Mouse (Mus musculus) mesoderm, embryonic 11.5 days (tissue): ENCODE measurements at regions not wholly inside any gene's neighbourhood (a gene's known extent, or its start where the extent isn't known, plus 50 kb on each side); places are given as distances from the start of the nearest gene placed in this dataset.
"Not testable (repeated sequence)": the region's sequence is repeated elsewhere in the genome, so short reads cannot be mapped to it uniquely, and the experiment has no call there.

Experiments
- DNase-seq: peaks from one replicate; pipeline ENCODE4 v3.0.0-alpha.2; 2012; ENCODE audit warnings: low read depth, low spot score

DNA sequence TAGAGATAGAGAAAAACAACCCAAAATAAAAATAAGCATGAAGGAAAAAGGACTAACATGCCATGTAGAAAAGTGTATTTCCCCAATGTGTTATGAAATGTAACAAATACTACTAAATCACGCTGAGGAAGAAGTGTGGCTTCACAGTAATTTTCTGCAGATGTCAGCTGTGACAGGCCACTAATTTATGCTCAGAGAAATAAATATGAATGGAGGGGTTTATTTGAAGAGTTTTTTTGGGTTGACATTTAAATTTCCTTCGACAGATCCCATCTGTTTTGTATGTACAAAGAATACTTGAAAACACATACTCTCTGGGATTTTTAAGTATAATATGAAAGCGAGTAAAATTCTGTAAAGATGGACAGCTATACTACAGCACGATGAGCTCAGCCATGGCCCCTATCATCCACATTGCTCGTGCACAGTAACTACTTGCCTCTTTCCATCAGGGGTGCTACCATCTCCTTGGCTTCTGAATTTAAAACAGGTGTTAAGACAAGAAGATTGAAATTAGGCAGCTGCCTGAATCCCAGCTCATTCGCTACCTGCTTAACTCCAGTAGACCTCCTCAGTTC, 605.1 kb downstream of the Gm4340 start:
- peak; percentile 2 for DNase-seq

DNA sequence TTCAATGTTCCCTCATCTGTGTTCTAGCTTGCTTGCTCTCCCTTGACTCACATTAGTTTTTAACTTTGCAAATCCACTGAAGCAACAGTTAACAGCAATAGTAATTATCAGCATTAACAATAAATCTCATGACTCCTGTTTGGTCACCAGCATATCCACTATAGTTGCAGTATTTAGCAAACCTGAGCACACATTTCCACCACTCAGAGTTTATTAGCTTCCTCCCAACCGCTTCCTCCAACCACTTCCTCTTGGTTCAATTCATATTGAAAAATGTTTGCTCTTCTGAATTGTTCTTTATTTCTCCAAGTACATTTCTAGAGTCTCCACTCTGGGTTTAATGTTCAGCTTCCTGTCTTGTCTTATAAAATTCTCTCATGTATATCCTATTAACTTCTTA, 611.0 kb downstream of the Gm4340 start:
- no peak for DNase-seq

DNA sequence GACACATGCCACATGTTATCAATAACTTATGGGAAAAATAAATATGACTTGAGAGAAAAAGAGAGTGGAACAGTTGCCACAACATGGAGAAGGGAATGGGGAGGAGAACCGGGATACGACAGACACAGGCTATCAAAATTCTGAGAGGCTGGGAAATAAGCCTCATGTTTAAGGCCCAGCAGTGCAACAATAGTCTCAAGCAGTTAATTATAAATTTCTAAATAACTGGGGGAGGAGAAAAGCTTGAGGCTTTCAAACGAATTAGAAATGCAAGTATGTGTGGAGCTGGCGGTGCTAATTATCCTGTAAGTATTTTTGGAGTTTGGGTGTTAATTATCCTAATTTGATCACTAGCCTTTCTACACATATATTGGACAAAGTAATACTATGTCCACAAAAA, 624.4 kb downstream of the Gm4340 start:
- no peak for DNase-seq

DNA sequence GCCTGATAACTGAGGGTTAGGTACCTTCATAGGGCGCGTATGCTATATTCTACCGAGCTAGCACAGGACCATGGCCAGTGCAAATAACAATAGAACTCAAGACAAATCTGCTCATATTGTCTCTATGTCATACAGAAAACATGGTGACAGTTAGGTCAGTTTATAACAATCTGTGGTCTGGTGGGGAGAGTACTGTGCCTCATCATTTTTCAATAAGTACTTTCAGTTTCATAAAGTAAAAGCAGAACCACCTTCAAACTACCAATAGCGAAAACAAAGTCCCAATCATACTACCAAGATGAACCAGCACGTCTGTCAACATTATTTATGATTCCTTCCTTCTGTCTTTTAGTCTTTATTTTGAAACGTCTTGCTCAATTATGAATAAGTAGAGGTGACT, 658.0 kb downstream of the Gm4340 start:
- no peak for DNase-seq

DNA sequence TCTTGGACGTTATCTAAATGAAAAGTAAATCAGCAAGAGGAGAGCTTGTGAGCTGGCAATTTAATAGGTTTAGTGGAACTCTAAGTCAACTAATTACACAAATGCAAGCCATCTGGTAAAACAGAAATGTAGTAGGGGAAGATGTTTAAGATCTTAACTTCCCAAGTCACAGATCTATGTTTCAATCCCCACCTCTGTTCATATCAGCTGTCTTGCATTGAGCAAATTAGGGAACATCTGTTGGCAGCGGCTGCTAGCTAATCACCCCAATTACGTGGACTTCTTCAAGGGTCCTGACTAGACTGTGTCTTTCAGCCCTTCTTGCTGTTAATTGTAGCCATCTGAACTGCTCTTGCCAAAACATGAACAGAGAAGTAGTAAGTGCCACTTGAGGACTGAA, 659.3 kb downstream of the Gm4340 start:
- DNase-seq: no peak

DNA sequence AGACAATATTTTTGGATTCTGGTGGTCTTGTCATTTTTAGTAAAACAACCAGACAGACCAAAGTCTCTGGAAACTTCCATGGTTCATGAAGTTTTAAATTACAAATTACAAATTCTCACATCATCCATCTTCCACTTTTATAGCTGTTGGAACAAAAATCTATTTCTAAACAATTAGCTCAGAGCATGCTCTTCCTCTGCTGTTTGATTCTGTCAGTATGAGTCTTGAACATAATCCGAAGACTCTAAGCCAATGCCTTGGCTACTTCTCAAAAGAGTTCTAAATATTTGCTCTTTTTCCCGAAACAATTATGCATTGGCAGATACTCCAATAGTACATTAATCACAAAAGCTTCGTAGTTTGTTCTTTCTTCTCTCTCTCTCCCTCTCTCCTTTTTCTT, 684.4 kb downstream of the Gm4340 start:
- no peak for DNase-seq

DNA sequence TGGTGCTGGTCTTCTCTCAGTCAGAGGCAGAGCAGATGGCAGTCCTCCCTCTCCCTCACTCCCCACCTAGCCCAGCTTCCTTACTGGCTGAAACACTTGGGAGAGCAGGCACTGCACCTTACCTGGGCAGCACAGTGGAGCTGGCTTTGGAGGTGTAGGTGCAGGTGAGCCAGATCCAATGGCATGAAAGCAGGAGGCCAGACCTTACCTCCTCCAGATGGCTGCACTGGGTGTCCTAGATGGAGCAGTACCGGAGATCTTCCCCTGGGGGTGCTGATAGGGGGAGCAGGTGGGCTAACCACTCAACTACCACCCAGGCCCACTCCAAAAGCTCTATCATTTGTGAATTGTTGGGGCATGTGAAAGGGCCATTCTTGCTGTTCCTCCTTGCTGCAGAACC, 660.0 kb downstream of the Tmtc2 start:
- DNase-seq: no peak

DNA sequence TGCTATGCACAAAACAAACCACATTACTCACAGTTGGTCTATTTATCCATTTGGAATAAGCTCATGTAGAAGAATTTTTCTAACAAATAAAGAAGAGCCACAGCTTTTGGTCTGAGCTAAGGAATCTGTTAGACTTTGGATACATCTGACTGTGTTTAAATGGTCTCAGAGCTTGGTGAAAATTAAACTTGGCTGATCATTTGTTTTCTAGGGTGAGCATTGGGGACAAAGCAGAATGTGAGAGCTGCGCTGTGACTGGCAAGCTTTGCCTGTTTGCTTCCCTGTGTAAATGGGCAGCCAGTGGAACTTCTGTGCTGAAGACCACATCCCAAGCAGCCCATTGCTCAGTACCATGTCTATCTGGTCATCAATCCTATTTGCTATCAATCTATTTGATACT, 658.7 kb downstream of the Tmtc2 start:
- DNase-seq: no peak

DNA sequence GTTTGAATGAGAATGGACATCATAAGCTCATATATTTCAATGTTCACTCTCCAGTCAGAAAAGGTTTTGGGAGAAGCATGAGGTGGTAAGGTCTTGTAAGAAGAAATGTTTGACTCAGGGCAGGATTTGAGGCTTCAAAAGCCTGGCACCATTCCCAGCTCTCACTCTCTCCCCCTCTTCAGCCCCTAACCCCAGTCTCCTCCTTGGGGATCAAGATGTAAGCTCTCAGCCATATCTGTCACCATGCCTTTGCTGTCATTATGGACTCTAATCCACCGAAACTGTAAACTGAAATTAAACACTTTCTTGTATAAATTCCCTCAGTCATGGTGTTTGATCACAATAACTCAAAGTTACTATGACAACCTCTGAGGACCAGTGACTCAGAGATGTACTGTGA, 637.6 kb downstream of the Tmtc2 start:
- DNase-seq: no peak

DNA sequence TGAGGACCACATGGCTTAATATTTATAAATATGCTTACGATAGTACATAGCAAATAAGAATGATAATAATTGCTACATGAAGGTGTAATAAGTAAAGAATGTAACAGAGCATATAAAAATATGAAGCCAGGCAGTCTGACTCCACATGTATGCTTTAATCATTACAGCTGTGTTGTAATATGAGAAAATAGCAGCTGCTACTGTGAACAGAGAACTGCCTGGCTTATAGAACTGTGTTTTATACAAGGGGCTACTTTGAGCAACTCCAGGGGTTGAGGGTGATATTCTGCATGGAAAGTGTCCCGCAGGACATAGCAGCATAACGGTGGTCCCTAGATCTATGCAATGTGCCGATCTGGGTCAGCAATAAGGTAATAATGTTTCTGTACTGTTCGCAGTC, 627.9 kb downstream of the Tmtc2 start:
- DNase-seq: no peak

DNA sequence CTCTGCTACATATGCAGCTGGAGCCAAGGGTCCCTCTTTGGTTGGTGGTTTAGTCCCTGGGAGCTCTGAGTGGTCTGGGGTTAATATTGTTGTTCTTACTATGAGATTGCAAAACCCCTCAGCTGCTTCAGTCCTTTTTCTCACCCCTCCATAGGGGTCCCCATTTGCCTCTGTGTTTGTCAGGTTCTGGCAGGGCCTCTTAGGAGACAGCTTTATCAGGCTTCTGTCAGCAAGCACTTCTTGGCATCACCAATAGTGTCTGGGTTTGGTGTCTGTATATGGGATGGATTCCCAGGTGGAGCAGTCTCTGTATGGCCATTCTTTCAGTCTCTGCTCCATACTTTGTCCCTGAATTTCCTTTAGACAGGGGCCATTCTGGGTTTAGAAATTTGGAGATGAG, 625.4 kb downstream of the Tmtc2 start:
- DNase-seq: not testable (repeated sequence)

DNA sequence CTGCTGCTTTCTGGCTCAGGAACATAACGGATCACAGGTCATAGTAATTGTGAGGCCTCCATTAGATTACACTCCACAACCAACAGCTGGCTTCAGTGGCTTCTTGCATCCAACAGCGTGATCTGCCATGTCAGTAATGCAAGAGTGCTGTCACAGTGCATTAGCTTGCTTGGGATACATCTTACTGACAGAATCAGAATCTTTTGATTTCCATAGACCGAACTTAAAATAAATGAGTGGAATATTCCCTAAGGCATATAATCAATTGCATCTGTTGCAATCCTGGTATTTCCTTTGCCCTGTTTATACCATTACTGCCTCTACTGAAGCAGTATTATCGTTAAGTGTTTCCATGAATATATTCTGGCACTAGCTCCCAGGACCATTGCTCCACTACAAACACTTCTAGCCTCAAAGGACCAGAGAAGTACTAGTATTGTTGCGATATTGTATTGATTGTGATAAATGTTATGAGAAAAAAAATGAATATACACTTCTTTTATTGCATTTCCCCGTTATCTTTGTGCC, 605.8 kb downstream of the Tmtc2 start:
- no peak for DNase-seq
